Mouse (Mus musculus) hindbrain, embryonic 12.5 days (tissue): ENCODE data around the gene Lenep. TPM values are rescaled to one million over a fixed set of nuclear protein-coding genes. Genes with fewer than 3 reads are reported as not detected.

ENCODE experiments used
- ATAC-seq: fragments of 200-750 bp; cut with Nextera tagmentation; 2 replicates; pipeline ENCODE4 v1.8.0; 2017; ENCODE audit warnings: moderate TSS enrichment; ENCODE audit not compliant: low FRiP score
- H3K27ac ChIP-seq: fragments of 300-500 bp; sonication (generic); 2 replicates; pipeline ENCODE4 v1.5.1; 2016; ENCODE audit warnings: mild to moderate bottlenecking
- H3K27me3 ChIP-seq: fragments of 300-500 bp; sonication (generic); 2 replicates; pipeline ENCODE4 v1.6.1; 2016; ENCODE audit warnings: mild to moderate bottlenecking
- H3K36me3 ChIP-seq: fragments of 300-500 bp; sonication (generic); 2 replicates; pipeline ENCODE4 v1.6.1; 2016; ENCODE audit warnings: mild to moderate bottlenecking
- H3K4me1 ChIP-seq: fragments of 300-500 bp; sonication (generic); 2 replicates; pipeline ENCODE4 v1.6.1; 2016
- H3K4me2 ChIP-seq: fragments of 300-500 bp; sonication (generic); replicated peaks from 2 replicates; pipeline ENCODE4 v1.6.1; 2016; ENCODE audit warnings: mild to moderate bottlenecking
- H3K4me3 ChIP-seq: fragments of 300-500 bp; sonication (generic); 2 replicates; pipeline ENCODE4 v1.5.1; 2016; ENCODE audit warnings: mild to moderate bottlenecking
- H3K9ac ChIP-seq: fragments of 300-500 bp; sonication (generic); 2 replicates; pipeline ENCODE4 v1.6.1; 2016; ENCODE audit warnings: mild to moderate bottlenecking, moderate library complexity
- H3K9me3 ChIP-seq: fragments of 300-500 bp; sonication (generic); replicated peaks from 2 replicates; pipeline ENCODE4 v1.6.1; 2016; ENCODE audit warnings: mild to moderate bottlenecking
- WGBS: fragments of 180-500 bp; shearing (Covaris S2); methylation state at CpG from one replicate; pipeline ENCODE4 v1.1.7; 2016; 5-methylcytosine and 5-hydroxymethylcytosine counted together
- polyA plus RNA-seq: library from polyadenylated mRNA; unstranded; fragments of >200 nt; fragmentation: Nextera tagmentation; extraction: Ambion mirVana; gene quantifications from 2 replicates; pipeline ENCODE4 v1.2.1, GENCODE M21; 2016

Gene Lenep
- polyA plus RNA-seq, 1 experiment from 2014 or later = 1.5 TPM

GRCm38 (mm10) chr3:89395806-89396653 lies 6.6 kb downstream of the Lenep start:
- no peak overlapping the region for H3K27ac ChIP-seq
- peaks cover 53% of the 10 kb centered on the region for H3K4me1 ChIP-seq
- peak overlapping the region; percentile 55 for H3K4me3 ChIP-seq
- peak overlapping the region; percentile 56 for H3K9ac ChIP-seq
- peaks cover 33% of the 10 kb centered on the region for H3K27me3 ChIP-seq
- no peak for ATAC-seq
- no peaks in the 10 kb centered on the region for H3K36me3 ChIP-seq
- H3K4me2 ChIP-seq = peak overlapping the region; percentile 100
- under 1% methylated on average over 43 of the region's 44 CpGs for WGBS
- no peaks in the 10 kb centered on the region for H3K9me3 ChIP-seq

- H3K4me1 ChIP-seq = peaks cover 59% of the 10 kb centered on the region
- H3K27ac ChIP-seq = no peak overlapping the region
- 0 out of 2 replicates have a peak overlapping the region, but pooled peaks have one; percentile 32 for H3K9ac ChIP-seq
- peaks cover 39% of the 10 kb centered on the region for H3K27me3 ChIP-seq
- no peaks in the 10 kb centered on the region for H3K9me3 ChIP-seq
- ATAC-seq = no peak
- WGBS = 2% methylated on average over 10 of the region's 10 CpGs
- H3K4me3 ChIP-seq = peak overlapping the region; percentile 55
- H3K36me3 ChIP-seq = no peaks in the 10 kb centered on the region
- peak overlapping the region; percentile 100 for H3K4me2 ChIP-seq
Observed at GRCm38 (mm10) chr3:89395419-89395805, 7.2 kb downstream of the Lenep start.

GRCm38 (mm10) chr3:89394894-89395256 lies 7.7 kb downstream of the Lenep start:
- Histone ChIP-seq H3K4me2 (peak overlapping the region; percentile 100), H3K27ac (no peak overlapping the region), H3K4me1 (peaks cover 62% of the 10 kb centered on the region), H3K36me3 (no peaks in the 10 kb centered on the region), H3K27me3 (peaks cover 44% of the 10 kb centered on the region), H3K9ac (peak overlapping the region; percentile 32; the same call in 1 of the 2 replicates), H3K4me3 (peak overlapping the region; percentile 55), H3K9me3 (no peaks in the 10 kb centered on the region)
- WGBS = under 1% methylated on average over 12 of the region's 12 CpGs
- no peak; the same call in 1 of the 2 replicates for ATAC-seq

- peak within 1 kb of the TSS; percentile 55 for H3K4me3 ChIP-seq
- H3K4me1 ChIP-seq = peaks cover 62% of the 10 kb centered on the region
- H3K4me2 ChIP-seq = peak within 1 kb of the TSS; percentile 100
- peak; percentile 59 for ATAC-seq
- peak within 1 kb of the TSS; percentile 71 for H3K27ac ChIP-seq
- H3K27me3 ChIP-seq = peaks cover 46% of the 10 kb centered on the region
- peak within 1 kb of the TSS; percentile 59 for H3K9ac ChIP-seq
- no peaks in the 10 kb centered on the region for H3K9me3 ChIP-seq
- under 1% methylated on average over 39 of the region's 42 CpGs for WGBS
- H3K36me3 ChIP-seq = no peaks in the 10 kb centered on the region
Observed at GRCm38 (mm10) chr3:89394006-89394893, 8.3 kb downstream of the Lenep start, which contains the start of gene Zbtb7b. TSS of gene Zbtb7b (minus strand) at chr3:89394776.

GRCm38 (mm10) chr3:89393605-89394004 lies 9.0 kb downstream of the Lenep start:
- Histone ChIP-seq H3K27me3 (peaks cover 46% of the 10 kb centered on the region), H3K9ac (peak overlapping the region; percentile 59), H3K27ac (peak overlapping the region; percentile 71), H3K4me3 (peak overlapping the region; percentile 55), H3K4me1 (peaks cover 62% of the 10 kb centered on the region), H3K4me2 (peak overlapping the region; percentile 100), H3K36me3 (no peaks in the 10 kb centered on the region), H3K9me3 (no peaks in the 10 kb centered on the region)
- 1% methylated on average over 15 of the region's 15 CpGs for WGBS
- peak; percentile 93 for ATAC-seq

- peak overlapping the region; percentile 100 for H3K4me2 ChIP-seq
- peak overlapping the region; percentile 55 for H3K4me3 ChIP-seq
- no peak overlapping the region for H3K27ac ChIP-seq
- peaks cover 62% of the 10 kb centered on the region for H3K4me1 ChIP-seq
- WGBS = 1% methylated on average over 19 of the region's 24 CpGs
- no peak for ATAC-seq
- H3K27me3 ChIP-seq = peaks cover 46% of the 10 kb centered on the region
- peak overlapping the region; percentile 68 for H3K9ac ChIP-seq
- H3K9me3 ChIP-seq = no peaks in the 10 kb centered on the region
- no peaks in the 10 kb centered on the region for H3K36me3 ChIP-seq
Observed at GRCm38 (mm10) chr3:89392871-89393311, 9.7 kb downstream of the Lenep start.

- Histone ChIP-seq H3K4me2 (peak overlapping the region; percentile 100), H3K4me3 (peak overlapping the region; percentile 55), H3K9ac (peak overlapping the region; percentile 68), H3K36me3 (no peaks in the 10 kb centered on the region), H3K4me1 (peaks cover 64% of the 10 kb centered on the region), H3K27ac (no peak overlapping the region), H3K27me3 (peaks cover 46% of the 10 kb centered on the region), H3K9me3 (no peaks in the 10 kb centered on the region)
- WGBS = under 1% methylated on average over 50 of the region's 56 CpGs
- ATAC-seq = no peak
Observed at GRCm38 (mm10) chr3:89391663-89392511, 10.7 kb downstream of the Lenep start.

- H3K27ac ChIP-seq = no peak overlapping the region
- 10% methylated on average over 17 of the region's 19 CpGs for WGBS
- H3K4me1 ChIP-seq = peaks cover 57% of the 10 kb centered on the region
- peak overlapping the region; percentile 100 for H3K4me2 ChIP-seq
- H3K27me3 ChIP-seq = peaks cover 42% of the 10 kb centered on the region
- H3K4me3 ChIP-seq = peak overlapping the region; percentile 55
- H3K9me3 ChIP-seq = no peaks in the 10 kb centered on the region
- H3K9ac ChIP-seq = peak overlapping the region; percentile 68
- no peak for ATAC-seq
- no peaks in the 10 kb centered on the region for H3K36me3 ChIP-seq
Observed at GRCm38 (mm10) chr3:89390699-89391662, 11.6 kb downstream of the Lenep start.

GRCm38 (mm10) chr3:89390111-89390515 lies 12.5 kb downstream of the Lenep start:
- Histone ChIP-seq H3K4me1 (peaks cover 48% of the 10 kb centered on the region), H3K4me3 (no peak overlapping the region)
- WGBS = 46% methylated on average over 4 of the region's 5 CpGs

GRCm38 (mm10) chr3:89388901-89389740 lies 13.5 kb downstream of the Lenep start:
- WGBS = 74% methylated on average over 5 of the region's 6 CpGs

More at GRCm38 (mm10) chr3:89390111-89390515, 12.5 kb downstream of the Lenep start:
- Histone ChIP-seq H3K36me3 (no peaks in the 10 kb centered on the region), H3K4me2 (no peak overlapping the region), H3K27ac (no peak overlapping the region), H3K9ac (no peak overlapping the region), H3K9me3 (no peaks in the 10 kb centered on the region), H3K27me3 (peaks cover 35% of the 10 kb centered on the region)
- no peak for ATAC-seq

More at GRCm38 (mm10) chr3:89388901-89389740, 13.5 kb downstream of the Lenep start:
- H3K9me3 ChIP-seq = no peaks in the 10 kb centered on the region
- H3K27ac ChIP-seq = no peak overlapping the region
- H3K9ac ChIP-seq = no peak overlapping the region
- H3K4me3 ChIP-seq = no peak overlapping the region
- peaks cover 32% of the 10 kb centered on the region for H3K27me3 ChIP-seq
- no peak for ATAC-seq
- H3K36me3 ChIP-seq = no peaks in the 10 kb centered on the region
- H3K4me1 ChIP-seq = peaks cover 39% of the 10 kb centered on the region
- no peak overlapping the region for H3K4me2 ChIP-seq
